Mouse (Mus musculus): ENCODE results near the gene Aurkc. TPM values are rescaled to one million over a fixed set of nuclear protein-coding genes. Genes with fewer than 3 reads are reported as not detected.
"Not testable (repeated sequence)": the region's sequence is repeated elsewhere in the genome, so short reads cannot be mapped to it uniquely, and the experiment has no call there.

Aurkc gene
- polyA plus RNA-seq, 1 experiment from 2014 or later: not detected

GRCm38 (mm10) chr7:7049659-7050320, 54.7 kb downstream of the Aurkc start:
- not testable (repeated sequence) for H3K27me3 ChIP-seq (ENCODE audit: control insufficient read depth, insufficient read depth, low read depth, low read length); H3K4me2 ChIP-seq (ENCODE audit: low read depth, low read length); H3K4me3 ChIP-seq (ENCODE audit: low read depth, low read length); H3K9ac ChIP-seq (ENCODE audit: low read depth, low read length); H3K4me1 ChIP-seq (ENCODE audit: control insufficient read depth, low read depth, low read length); H3K36me3 ChIP-seq (ENCODE audit: control insufficient read depth, insufficient read depth); H3K27ac ChIP-seq (ENCODE audit: low read length); H3K9me3 ChIP-seq (replicated peaks; ENCODE audit: control insufficient read depth, low read length); ATAC-seq (ENCODE audit: low read depth)
- 47% methylated on average over 7 of the region's 7 CpGs for WGBS (ENCODE audit: insufficient replicate concordance)

Other genes starting within 250 kb of the Aurkc start
- gene Zfp954, start 126.2 kb downstream of the Aurkc start, polyA plus RNA-seq (2015; fragmentation: Nextera tagmentation; extraction: Ambion mirVana): 4.2 TPM in 2 replicates
- 0.32 and 0.35 TPM in 2 replicates for gene Zfp773, start 141.5 kb downstream of the Aurkc start, polyA plus RNA-seq (2015; fragmentation: Nextera tagmentation; extraction: Ambion mirVana)
- gene Zfp418, start 176.0 kb downstream of the Aurkc start, polyA plus RNA-seq (2015; fragmentation: Nextera tagmentation; extraction: Ambion mirVana): 0.30 and 0.37 TPM in 2 replicates
- 1.1 and 1.2 TPM in 2 replicates for gene Zfp772, start 214.7 kb downstream of the Aurkc start, polyA plus RNA-seq (2015; fragmentation: Nextera tagmentation; extraction: Ambion mirVana)

All from liver, embryonic 16.5 days (tissue).